Mouse (Mus musculus): ENCODE measurements around the gene Twist2. TPM values are rescaled to one million over a fixed set of nuclear protein-coding genes. Genes with fewer than 3 reads are reported as not detected.

Gene Twist2
- total and polyA plus RNA-seq, 3 experiments: not detected

- Histone ChIP-seq H3K27me3 (ENCODE audit: control insufficient read depth in 1 of 2, insufficient read depth in 2 of 2, low read length in 2 of 2) (no peaks in the 10 kb centered on the region), H3K27ac (ENCODE audit: control insufficient read depth, low read depth, low read length) (no peak overlapping the region), H3K4me1 (ENCODE audit: control insufficient read depth in 1 of 2, insufficient read depth in 2 of 2, low read length in 2 of 2) (no peaks in the 10 kb centered on the region), H3K9ac (ENCODE audit: control insufficient read depth, low read depth, low read length, poor library complexity, severe bottlenecking) (no peak overlapping the region), H3K4me3 (ENCODE audit: control insufficient read depth in 1 of 2, insufficient read depth in 1 of 2, low read depth in 2 of 2, low read length in 2 of 2) (no peak overlapping the region), H3K79me2 (ENCODE audit: control insufficient read depth, insufficient read depth, low read length, poor library complexity) (no peaks in the 10 kb centered on the region), H3K36me3 (ENCODE audit: control insufficient read depth in 1 of 2, insufficient read depth in 2 of 2, low read length in 2 of 2) (no peaks in the 10 kb centered on the region), H3K9me3 (replicated peaks; ENCODE audit: insufficient read depth, low read length) (no peaks in the 10 kb centered on the region)
- no peak for DNase-seq (ENCODE audit: low read depth, low spot score)
- no peak for TF ChIP-seq JUND (IDR thresholded peaks at IDR 0.05; ENCODE audit: low read depth, low read length)
Observed at GRCm38 (mm10) chr1:91839557-91839956, 38.3 kb downstream of the Twist2 start.

GRCm38 (mm10) chr1:91839979-91840378 is 38.7 kb downstream of the Twist2 start:
- no peaks in the 10 kb centered on the region for H3K4me1 ChIP-seq (ENCODE audit: control insufficient read depth in 1 of 2, insufficient read depth in 2 of 2, low read length in 2 of 2)
- H3K27ac ChIP-seq (ENCODE audit: control insufficient read depth, low read depth, low read length): no peak overlapping the region
- H3K27me3 ChIP-seq (ENCODE audit: control insufficient read depth in 1 of 2, insufficient read depth in 2 of 2, low read length in 2 of 2): no peaks in the 10 kb centered on the region
- no peaks in the 10 kb centered on the region for H3K36me3 ChIP-seq (ENCODE audit: control insufficient read depth in 1 of 2, insufficient read depth in 2 of 2, low read length in 2 of 2)
- H3K9ac ChIP-seq (ENCODE audit: control insufficient read depth, low read depth, low read length, poor library complexity, severe bottlenecking): no peak overlapping the region
- H3K4me3 ChIP-seq (ENCODE audit: control insufficient read depth in 1 of 2, insufficient read depth in 1 of 2, low read depth in 2 of 2, low read length in 2 of 2): no peak overlapping the region
- no peaks in the 10 kb centered on the region for H3K9me3 ChIP-seq (replicated peaks; ENCODE audit: insufficient read depth, low read length)
- no peaks in the 10 kb centered on the region for H3K79me2 ChIP-seq (ENCODE audit: control insufficient read depth, insufficient read depth, low read length, poor library complexity)
- DNase-seq (ENCODE audit: low read depth, low spot score): no peak
- TF ChIP-seq ZKSCAN1 (IDR thresholded peaks at IDR 0.05; ENCODE audit: low read depth, low read length) (no peak), USF1 (IDR thresholded peaks at IDR 0.05; ENCODE audit: low read depth, low read length) (no peak), CHD2 (IDR thresholded peaks at IDR 0.05; ENCODE audit: low read length) (no peak), RAD21 (IDR thresholded peaks at IDR 0.05; ENCODE audit: low read depth, low read length) (no peak), UBTF (IDR thresholded peaks at IDR 0.05; ENCODE audit: borderline replicate concordance, insufficient read depth, low read depth, low read length) (no peak), BHLHE40 (IDR thresholded peaks at IDR 0.05; ENCODE audit: borderline replicate concordance, low read depth, low read length) (no peak)

DNA sequence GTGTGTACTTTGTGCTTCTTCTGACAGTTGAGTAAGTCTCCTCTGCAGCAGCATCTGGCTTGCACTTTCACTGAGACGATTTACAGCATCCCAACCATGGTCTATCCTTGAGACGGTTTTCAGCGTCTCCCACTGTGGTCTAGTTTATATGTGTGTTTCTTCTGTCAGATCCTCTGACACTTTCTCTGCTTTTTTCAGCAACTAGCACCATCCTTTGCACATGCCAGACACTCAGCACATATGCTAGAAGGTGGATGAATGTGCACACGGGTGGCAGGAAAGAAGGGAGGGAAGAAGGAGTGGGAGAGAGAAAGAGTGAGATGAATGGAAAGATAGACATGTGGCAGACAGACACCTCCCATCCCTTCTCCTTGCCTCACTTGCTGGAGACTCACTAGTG is 43.0 kb downstream of the Twist2 start:
- DNase-seq (ENCODE audit: low read depth, low spot score): no peak
- Histone ChIP-seq H3K79me2 (ENCODE audit: control insufficient read depth, insufficient read depth, low read length, poor library complexity) (no peaks in the 10 kb centered on the region), H3K27ac (ENCODE audit: control insufficient read depth, low read depth, low read length) (no peak overlapping the region), H3K9ac (ENCODE audit: control insufficient read depth, low read depth, low read length, poor library complexity, severe bottlenecking) (no peak overlapping the region), H3K4me3 (ENCODE audit: control insufficient read depth in 1 of 2, insufficient read depth in 1 of 2, low read depth in 2 of 2, low read length in 2 of 2) (no peak overlapping the region), H3K36me3 (ENCODE audit: control insufficient read depth in 1 of 2, insufficient read depth in 2 of 2, low read length in 2 of 2) (no peaks in the 10 kb centered on the region), H3K4me1 (ENCODE audit: control insufficient read depth in 1 of 2, insufficient read depth in 2 of 2, low read length in 2 of 2) (no peaks in the 10 kb centered on the region), H3K27me3 (ENCODE audit: control insufficient read depth in 1 of 2, insufficient read depth in 2 of 2, low read length in 2 of 2) (no peaks in the 10 kb centered on the region), H3K9me3 (replicated peaks; ENCODE audit: insufficient read depth, low read length) (no peaks in the 10 kb centered on the region; the same call in 1 of the 2 replicates)
- no peak for TF ChIP-seq ZNF384 (IDR thresholded peaks at IDR 0.05; ENCODE audit: low read depth, low read length)
- no peak for TF ChIP-seq HCFC1 (IDR thresholded peaks at IDR 0.05; ENCODE audit: low read depth, low read length)
- TF ChIP-seq ZC3H11A (IDR thresholded peaks at IDR 0.05; ENCODE audit: low read depth, low read length): no peak
- no peak for TF ChIP-seq MEF2A (IDR thresholded peaks at IDR 0.05; ENCODE audit: extremely low read depth, insufficient replicate concordance, low read depth, low read length, poor library complexity, severe bottlenecking)
- TF ChIP-seq POLR2AphosphoS5 (IDR thresholded peaks at IDR 0.05; ENCODE audit: borderline replicate concordance, low read depth, low read length): no peak
- no peak for TF ChIP-seq RAD21 (IDR thresholded peaks at IDR 0.05; ENCODE audit: low read depth, low read length)
- TF ChIP-seq UBTF (IDR thresholded peaks at IDR 0.05; ENCODE audit: borderline replicate concordance, insufficient read depth, low read depth, low read length): no peak
- no peak for TF ChIP-seq NRF1 (IDR thresholded peaks at IDR 0.05; ENCODE audit: insufficient read depth, low read depth, low read length, poor library complexity, severe bottlenecking)
- TF ChIP-seq TAL1 (IDR thresholded peaks at IDR 0.05; ENCODE audit: low read length): no peak
- TF ChIP-seq TCF12 (IDR thresholded peaks at IDR 0.05; ENCODE audit: low read depth, low read length): no peak
- no peak for TF ChIP-seq POLR2A (IDR thresholded peaks at IDR 0.05; ENCODE audit: control insufficient read depth in 1 of 2, insufficient read depth in 1 of 2, low read depth in 1 of 2, low read length in 2 of 2, poor library complexity in 1 of 2)
- TF ChIP-seq GABPA (IDR thresholded peaks at IDR 0.05; ENCODE audit: low read depth, low read length): no peak
- TF ChIP-seq MYC (IDR thresholded peaks at IDR 0.05; ENCODE audit: low read depth, low read length): no peak
- TF ChIP-seq MAX (IDR thresholded peaks at IDR 0.05; ENCODE audit: low read length): no peak
- no peak for TF ChIP-seq GATA1 (IDR thresholded peaks at IDR 0.05; ENCODE audit: low read depth, low read length)
- TF ChIP-seq E2F4 (IDR thresholded peaks at IDR 0.05; ENCODE audit: borderline replicate concordance, low read depth, low read length): no peak
- TF ChIP-seq MAFK (IDR thresholded peaks at IDR 0.05; ENCODE audit: borderline replicate concordance, low read depth, low read length): no peak
- no peak for TF ChIP-seq ZMIZ1 (IDR thresholded peaks at IDR 0.05; ENCODE audit: low read depth, low read length)
- no peak for TF ChIP-seq POLR2AphosphoS2 (IDR thresholded peaks at IDR 0.05; ENCODE audit: low read length)
